Mouse (Mus musculus): ENCODE measurements at regions not wholly inside any gene's neighbourhood (a gene's known extent, or its start where the extent isn't known, plus 50 kb on each side); places are given as distances from the start of the nearest gene placed in this dataset.

DNA sequence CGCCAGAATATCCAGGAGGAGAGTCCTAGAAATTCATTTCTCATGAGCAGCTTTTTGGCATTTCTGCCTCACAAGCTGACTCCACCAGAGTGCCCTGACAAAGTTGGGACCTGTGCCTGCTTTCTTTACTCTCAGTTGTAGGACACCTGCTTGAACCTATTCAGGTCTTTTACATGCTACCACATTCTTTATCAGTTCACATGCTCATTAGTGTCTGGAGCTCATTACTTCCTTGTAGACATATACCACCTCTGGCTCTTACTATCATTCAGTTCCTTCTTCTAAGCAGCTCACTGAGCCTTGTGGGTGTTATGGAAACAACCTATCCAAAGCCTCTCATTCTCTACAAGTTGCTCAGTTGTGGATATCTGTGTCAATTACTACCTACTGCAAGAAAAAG, 363.4 kb upstream of the Gm5150 start:
- no peak for DNase-seq (ENCODE audit: low spot score in 2 of 2)

DNA sequence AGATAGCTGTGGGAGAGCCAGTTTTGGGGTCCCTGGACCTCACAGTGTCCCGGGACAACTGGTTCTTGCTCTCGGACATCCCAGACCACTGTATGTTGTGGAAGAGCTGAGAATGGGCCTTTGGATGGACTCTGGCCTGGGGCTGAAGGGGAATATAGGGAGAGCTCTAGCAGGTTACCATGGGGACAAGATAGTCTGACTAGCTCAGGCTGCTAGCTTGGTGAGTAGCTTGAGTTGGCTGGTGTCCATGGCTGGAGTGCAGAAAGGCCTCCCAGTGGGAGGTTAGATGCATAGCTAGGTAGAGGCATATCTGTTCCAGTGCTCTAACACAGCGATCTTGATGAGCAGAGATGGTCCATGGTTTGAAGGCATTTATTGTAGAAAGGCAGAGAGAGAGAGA, 356.9 kb upstream of the Gm5150 start:
- no peak for DNase-seq (ENCODE audit: low spot score in 2 of 2)

DNA sequence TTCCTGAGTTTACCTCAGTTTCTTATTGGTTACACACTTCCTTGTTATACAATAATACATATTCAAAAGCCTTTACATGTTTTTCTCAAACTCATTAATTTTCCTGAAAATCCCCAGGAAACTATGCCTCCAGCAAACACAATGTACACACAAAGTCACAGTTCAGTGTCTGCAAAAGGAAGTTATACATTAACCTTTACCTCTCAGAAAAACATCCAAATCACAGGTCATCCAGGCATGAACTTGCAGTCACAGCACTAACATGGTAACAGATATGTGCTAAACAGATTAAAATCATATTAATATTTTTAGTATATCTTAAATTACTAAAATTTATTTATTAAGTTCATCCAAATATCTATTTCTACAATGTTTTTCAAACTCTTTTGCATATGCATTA, 352.8 kb upstream of the Gm5150 start:
- no peak for DNase-seq (ENCODE audit: low spot score in 2 of 2)

DNA sequence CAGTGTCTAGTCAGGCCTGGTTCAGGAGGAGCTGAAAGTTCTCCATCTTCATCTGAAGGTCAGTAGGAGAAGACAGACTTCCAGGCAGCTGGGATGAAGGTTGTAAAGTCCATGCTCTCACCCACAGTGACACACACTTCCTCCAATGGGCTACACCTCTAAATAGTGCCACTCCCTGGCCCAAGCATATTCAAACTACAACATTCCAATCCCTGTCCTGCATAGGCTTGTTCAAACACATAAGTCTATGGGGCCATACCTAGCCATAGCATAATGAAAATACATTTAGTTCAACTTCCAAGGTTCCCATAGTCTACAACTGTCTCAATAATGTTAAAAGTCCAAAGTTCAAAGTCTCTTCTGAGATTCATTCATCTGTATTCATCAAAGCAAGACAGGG, 324.5 kb upstream of the Gm5150 start:
- DNase-seq (ENCODE audit: low spot score in 2 of 2), result no peak

DNA sequence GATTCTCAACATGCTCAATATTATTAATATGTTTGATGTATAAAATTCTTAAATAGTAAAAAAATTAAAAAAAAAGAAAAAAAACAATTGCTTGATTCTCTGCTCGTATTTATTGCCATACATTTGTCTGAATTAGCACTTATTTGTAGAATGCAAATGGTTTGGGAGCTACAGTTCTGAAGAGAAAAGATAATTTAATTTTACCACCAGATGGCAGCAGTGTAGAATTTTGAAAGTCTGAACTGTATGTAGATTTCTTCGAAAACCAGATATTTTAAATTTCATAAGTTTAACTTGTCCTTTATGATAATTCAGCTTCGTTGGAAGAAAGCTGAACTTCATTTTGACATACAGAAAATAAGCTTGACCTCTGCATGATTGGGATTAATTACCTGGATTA, 304.6 kb upstream of the Gm5150 start:
- DNase-seq (ENCODE audit: low spot score in 2 of 2), result no peak

DNA sequence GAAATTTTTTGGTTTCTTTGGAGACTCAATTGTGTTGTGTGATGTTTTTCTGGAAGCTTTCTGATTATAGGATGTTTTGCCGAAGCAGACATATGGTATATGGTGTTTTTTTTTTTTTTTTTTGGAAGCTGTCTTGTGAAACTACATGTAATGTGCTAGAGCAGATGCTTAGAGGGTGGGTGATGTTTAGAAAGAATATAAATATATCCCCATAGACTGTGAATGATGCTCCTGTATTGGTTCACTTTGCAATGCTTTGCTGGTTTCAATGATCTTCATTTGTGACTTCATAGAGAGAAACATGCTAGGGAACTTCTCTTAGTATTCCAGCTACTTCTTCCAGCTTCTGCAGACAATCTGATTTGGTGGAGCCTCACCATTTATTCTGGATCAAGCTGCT, 271.2 kb upstream of the Gm5150 start:
- peak; percentile 11 to 42 for DNase-seq (ENCODE audit: low spot score in 2 of 2)
